Mouse (Mus musculus): ENCODE data around the gene Map3k5. TPM values are rescaled to one million over a fixed set of nuclear protein-coding genes. Genes with fewer than 3 reads are reported as not detected.

Gene Map3k5
- total and polyA plus RNA-seq, 3 experiments = 15.8 to 31.0 (median 27.6) TPM

DNA sequence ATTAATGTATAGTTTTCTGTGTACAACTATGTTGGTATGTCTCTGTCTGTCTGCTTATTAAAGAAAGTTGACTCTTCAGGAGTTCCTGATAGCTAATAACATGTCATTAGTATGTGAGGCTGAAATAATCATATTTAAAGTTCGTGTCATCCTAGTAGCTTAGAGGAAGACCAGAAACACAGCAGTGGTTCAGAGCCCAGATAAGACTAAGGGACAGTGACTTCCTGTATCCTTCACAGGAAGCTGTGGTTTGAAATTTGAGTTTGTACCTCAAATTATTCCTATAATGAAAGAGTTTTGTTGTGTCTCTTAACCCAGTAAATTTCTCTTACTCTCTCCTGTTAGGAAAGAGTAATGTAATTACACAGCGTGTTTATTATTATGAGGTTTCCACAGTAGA is 102.1 kb downstream of the Map3k5 start:
- peak overlapping the region; percentile 66 for H3K27ac ChIP-seq (ENCODE audit: insufficient read depth, low read depth)
- no peaks in the 10 kb centered on the region for H3K9me3 ChIP-seq (replicated peaks; ENCODE audit: low read length)
- H3K36me3 ChIP-seq (replicated peaks in 1 of 2; ENCODE audit: control insufficient read depth in 1 of 2, insufficient read depth in 1 of 2, low read length in 1 of 2) = peaks cover 11 to 32% of the 10 kb centered on the region in 2 experiments
- peak overlapping the region; percentile 39; the same call in 1 of the 2 replicates for H3K4me2 ChIP-seq (ENCODE audit: insufficient read depth, low read depth, poor library complexity, severe bottlenecking)
- peaks cover 10% of the 10 kb centered on the region for H3K79me2 ChIP-seq (replicated peaks; ENCODE audit: control insufficient read depth, extremely low read depth, insufficient read depth, poor library complexity, severe bottlenecking)
- in situ Hi-C loops (cut with MboI; ENCODE audit: low pct_ligation_motif_present, low pct_unique_long_range_greater_than_20kb, low sequenced_read_pairs) = no loop called here
- dilution Hi-C loops (cut with MboI; ENCODE audit: extremely low pct_ligation_motif_present, extremely low pct_unique_long_range_greater_than_20kb, low sequenced_read_pairs) = no loop called here
- DNase-seq (ENCODE audit: extremely low read depth) = no peak
- no peak overlapping the region for H3K4me3 ChIP-seq (replicated peaks in 1 of 3; ENCODE audit: low read depth in 2 of 3, low read length in 2 of 3, poor library complexity in 1 of 3)
- H3K27me3 ChIP-seq (replicated peaks) = no peaks in the 10 kb centered on the region
- TF ChIP-seq E2F4 (IDR thresholded peaks at IDR 0.05; ENCODE audit: insufficient replicate concordance, low read depth, low read length) (no peak), GABPA (IDR thresholded peaks at IDR 0.05; ENCODE audit: insufficient replicate concordance, low read depth, low read length) (no peak), JUND (conservative IDR thresholded peaks at IDR 0.05; ENCODE audit: low read depth, low read length) (no peak), USF1 (IDR thresholded peaks at IDR 0.05; ENCODE audit: low read depth, low read length) (no peak), CTCF (conservative IDR thresholded peaks at IDR 0.05 in 1 of 2, IDR thresholded peaks at IDR 0.05 in 1 of 2; ENCODE audit: low read depth in 2 of 2, low read length in 2 of 2) (no peak), EP300 (IDR thresholded peaks at IDR 0.05; ENCODE audit: low read length) (no peak), NRF1 (IDR thresholded peaks at IDR 0.05; ENCODE audit: low read depth, low read length) (no peak), ZNF384 (IDR thresholded peaks at IDR 0.05; ENCODE audit: low read depth, low read length) (no peak), IRF4 (IDR thresholded peaks at IDR 0.05; ENCODE audit: low read depth, low read length) (no peak), SMC3 (IDR thresholded peaks at IDR 0.05; ENCODE audit: low read depth, low read length) (no peak), MEF2A (IDR thresholded peaks at IDR 0.05; ENCODE audit: borderline replicate concordance, low read depth, low read length) (no peak), ZC3H11A (IDR thresholded peaks at IDR 0.05; ENCODE audit: low read depth, low read length) (no peak)
- peak overlapping the region; percentile 78; the same call in 1 of the 2 replicates for H3K9ac ChIP-seq (ENCODE audit: insufficient read depth, low read depth)
- H3K4me1 ChIP-seq (ENCODE audit: control insufficient read depth in 1 of 2, insufficient read depth in 2 of 2) = peaks cover 6 to 54% of the 10 kb centered on the region in 2 experiments

DNA sequence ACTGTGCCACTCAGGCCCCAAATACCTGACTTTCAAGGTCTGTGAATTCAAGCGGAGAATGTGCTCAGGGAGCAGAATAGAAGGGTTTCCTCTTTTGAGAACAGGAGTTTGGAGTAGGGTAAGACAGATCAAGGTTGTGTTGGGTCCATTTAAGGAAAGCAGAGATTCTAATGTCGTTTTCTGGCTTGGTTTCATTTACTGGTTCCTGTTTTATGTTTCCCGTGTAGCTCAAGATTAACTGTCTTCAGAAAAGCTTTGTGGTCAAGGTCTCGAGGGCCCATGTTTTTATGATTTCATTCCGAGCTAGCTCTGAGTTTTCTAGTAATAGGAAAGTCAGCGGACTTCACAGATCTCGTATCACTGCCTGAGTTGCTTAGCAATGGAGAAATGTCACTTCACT is 102.6 kb downstream of the Map3k5 start:
- TF ChIP-seq USF2 (conservative IDR thresholded peaks at IDR 0.05; ENCODE audit: low read depth, low read length) = no peak
- no peak for TF ChIP-seq ZNF384 (IDR thresholded peaks at IDR 0.05; ENCODE audit: low read depth, low read length)
- no peak for TF ChIP-seq ELF1 (IDR thresholded peaks at IDR 0.05; ENCODE audit: low read depth, low read length)
- TF ChIP-seq PAX5 (IDR thresholded peaks at IDR 0.05; ENCODE audit: low read length) = no peak
- no peak for TF ChIP-seq SIN3A (IDR thresholded peaks at IDR 0.05; ENCODE audit: low read length)
- no peak for TF ChIP-seq GABPA (IDR thresholded peaks at IDR 0.05; ENCODE audit: insufficient replicate concordance, low read depth, low read length)
- TF ChIP-seq TBP (conservative IDR thresholded peaks at IDR 0.05; ENCODE audit: low read depth, low read length) = no peak
- TF ChIP-seq IRF4 (IDR thresholded peaks at IDR 0.05; ENCODE audit: low read depth, low read length) = peak; percentile 46; the same call in 1 of the 2 replicates
- TF ChIP-seq SMC3 (IDR thresholded peaks at IDR 0.05; ENCODE audit: low read depth, low read length) = no peak
- no peak for TF ChIP-seq MAZ (IDR thresholded peaks at IDR 0.05; ENCODE audit: low read depth, low read length)
- peak; percentile 52; the same call in 1 of the 2 replicates for TF ChIP-seq MEF2A (IDR thresholded peaks at IDR 0.05; ENCODE audit: borderline replicate concordance, low read depth, low read length)
- no peak for TF ChIP-seq MAFK (IDR thresholded peaks at IDR 0.05; ENCODE audit: insufficient replicate concordance, low read length)
- no peak for TF ChIP-seq CTCF (conservative IDR thresholded peaks at IDR 0.05 in 1 of 2, IDR thresholded peaks at IDR 0.05 in 1 of 2; ENCODE audit: low read depth in 2 of 2, low read length in 2 of 2)
- no peak for TF ChIP-seq NELFE (IDR thresholded peaks at IDR 0.05; ENCODE audit: low read depth, low read length)
- TF ChIP-seq MYC (IDR thresholded peaks at IDR 0.05; ENCODE audit: low read depth, low read length) = no peak; the same call in 1 of the 2 replicates
- no peak for TF ChIP-seq JUND (conservative IDR thresholded peaks at IDR 0.05; ENCODE audit: low read depth, low read length)
- no peak for TF ChIP-seq TCF12 (IDR thresholded peaks at IDR 0.05; ENCODE audit: low read depth, low read length)
- no peak for TF ChIP-seq MXI1 (IDR thresholded peaks at IDR 0.05; ENCODE audit: low read depth, low read length)
- no peak for TF ChIP-seq BHLHE40 (IDR thresholded peaks at IDR 0.05; ENCODE audit: low read depth, low read length)
- TF ChIP-seq EP300 (IDR thresholded peaks at IDR 0.05; ENCODE audit: low read length) = peak; percentile 52
- TF ChIP-seq ZKSCAN1 (IDR thresholded peaks at IDR 0.05; ENCODE audit: borderline replicate concordance, low read depth, low read length) = no peak
- TF ChIP-seq HCFC1 (IDR thresholded peaks at IDR 0.05; ENCODE audit: low read depth, low read length) = no peak
- TF ChIP-seq ZMIZ1 (IDR thresholded peaks at IDR 0.05; ENCODE audit: low read depth, low read length) = no peak
- TF ChIP-seq CHD2 (IDR thresholded peaks at IDR 0.05; ENCODE audit: low read length) = no peak
- TF ChIP-seq RCOR1 (conservative IDR thresholded peaks at IDR 0.05; ENCODE audit: low read depth, low read length) = no peak
- TF ChIP-seq CHD1 (IDR thresholded peaks at IDR 0.05; ENCODE audit: low read depth, low read length) = no peak
- TF ChIP-seq POLR2AphosphoS2 (IDR thresholded peaks at IDR 0.05; ENCODE audit: low read depth, low read length) = no peak
- no peaks in the 10 kb centered on the region for H3K27me3 ChIP-seq (replicated peaks)
- H3K27ac ChIP-seq (ENCODE audit: insufficient read depth, low read depth) = peak overlapping the region; percentile 66
- H3K4me3 ChIP-seq (replicated peaks in 1 of 3; ENCODE audit: low read depth in 2 of 3, low read length in 2 of 3, poor library complexity in 1 of 3) = no peak overlapping the region
- peaks cover 12 to 32% of the 10 kb centered on the region in 2 experiments for H3K36me3 ChIP-seq (replicated peaks in 1 of 2; ENCODE audit: control insufficient read depth in 1 of 2, insufficient read depth in 1 of 2, low read length in 1 of 2)
- dilution Hi-C loops (cut with MboI; ENCODE audit: extremely low pct_ligation_motif_present, extremely low pct_unique_long_range_greater_than_20kb, low sequenced_read_pairs) (no loop called here), in situ Hi-C loops (cut with MboI; ENCODE audit: low pct_ligation_motif_present, low pct_unique_long_range_greater_than_20kb, low sequenced_read_pairs) (no loop called here)
- H3K9ac ChIP-seq (ENCODE audit: insufficient read depth, low read depth) = peak overlapping the region; percentile 78
- peaks cover 8 to 58% of the 10 kb centered on the region in 2 experiments for H3K4me1 ChIP-seq (ENCODE audit: control insufficient read depth in 1 of 2, insufficient read depth in 2 of 2)
- peak overlapping the region; percentile 39; the same call in 1 of the 2 replicates for H3K4me2 ChIP-seq (ENCODE audit: insufficient read depth, low read depth, poor library complexity, severe bottlenecking)
- peak; percentile 70 for DNase-seq (ENCODE audit: extremely low read depth)
- peaks cover 12% of the 10 kb centered on the region for H3K79me2 ChIP-seq (replicated peaks; ENCODE audit: control insufficient read depth, extremely low read depth, insufficient read depth, poor library complexity, severe bottlenecking)
- H3K9me3 ChIP-seq (replicated peaks; ENCODE audit: low read length) = no peaks in the 10 kb centered on the region

Data from CH12.LX (cell line).